Mouse (Mus musculus): ENCODE results near the gene Trpv2. TPM values are rescaled to one million over a fixed set of nuclear protein-coding genes. Genes with fewer than 3 reads are reported as not detected.

Gene Trpv2
- total RNA-seq, 2 experiments from 2014 or later: 24.9 to 46.6 TPM

DNA sequence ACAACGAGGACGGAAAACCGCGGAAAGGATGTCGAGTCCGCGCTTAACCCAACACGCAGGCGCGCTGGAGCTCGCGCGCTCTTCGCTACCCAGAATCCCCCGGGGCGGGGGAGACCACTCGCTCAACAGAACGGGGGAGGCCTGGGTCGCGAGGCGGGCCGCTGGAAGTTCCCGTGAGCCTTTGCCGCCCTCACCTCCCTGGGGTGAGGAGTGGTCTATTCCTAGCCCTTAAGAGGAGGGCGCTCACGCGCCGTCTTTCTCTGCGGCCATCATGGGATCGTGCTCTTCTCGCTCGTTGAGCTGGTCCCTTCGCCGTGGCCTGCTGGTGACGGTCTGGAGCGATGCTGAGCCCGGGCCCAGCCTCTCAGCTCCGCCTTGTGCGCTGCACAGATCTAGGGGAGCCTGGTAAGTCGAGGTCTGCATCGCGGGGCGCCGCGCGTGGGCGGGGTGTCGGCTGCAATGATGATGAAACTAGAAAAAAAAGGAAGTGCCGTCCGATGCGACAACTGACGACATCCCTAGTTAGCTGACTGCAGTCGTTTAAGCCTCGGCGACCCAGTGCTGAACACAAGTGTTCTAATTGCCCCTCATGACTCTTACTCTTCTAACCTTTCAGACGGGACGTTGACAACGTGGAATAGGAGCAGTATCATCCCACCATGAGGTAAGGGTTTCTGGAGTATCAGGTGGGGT lies 28.5 kb downstream of the Trpv2 start:
- ATAC-seq (ENCODE audit: poor library complexity, severe bottlenecking): peak; percentile 88

DNA sequence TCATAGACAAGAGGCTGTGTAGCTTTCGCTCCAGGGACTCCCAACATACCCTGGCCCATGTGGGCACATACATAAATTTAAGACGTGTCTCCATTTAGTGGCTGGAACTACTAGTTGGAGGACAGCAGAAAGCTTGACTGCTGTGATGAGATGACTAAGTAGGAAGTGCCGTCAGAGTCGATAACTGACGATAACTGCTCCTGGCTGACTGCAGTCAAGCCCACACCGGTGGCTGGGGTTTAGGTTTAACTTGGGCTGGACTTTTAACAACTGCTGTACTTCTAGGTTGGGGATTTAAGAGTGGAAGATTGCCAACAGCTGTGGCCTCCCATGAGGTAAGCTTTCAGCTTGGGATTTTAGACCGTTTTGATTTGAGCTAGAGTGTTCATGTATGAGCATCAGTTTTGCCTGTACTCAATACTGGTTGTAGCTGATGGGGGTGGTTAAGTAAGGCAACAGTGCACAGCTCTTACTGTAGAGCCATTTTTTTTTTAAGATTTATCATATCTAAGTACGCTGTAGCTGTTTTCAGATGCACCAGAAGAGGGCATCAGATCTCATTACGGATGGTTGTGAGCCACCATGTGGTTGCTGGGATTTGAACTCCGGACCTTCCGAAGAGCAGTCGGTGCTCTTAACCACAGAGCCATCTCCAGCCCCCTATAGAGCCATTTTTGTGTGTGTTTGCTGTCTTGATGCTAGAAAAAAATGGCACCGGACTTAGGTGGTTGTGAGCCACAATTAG lies 29.2 kb downstream of the Trpv2 start:
- peak; percentile 34 for ATAC-seq (ENCODE audit: poor library complexity, severe bottlenecking)

DNA sequence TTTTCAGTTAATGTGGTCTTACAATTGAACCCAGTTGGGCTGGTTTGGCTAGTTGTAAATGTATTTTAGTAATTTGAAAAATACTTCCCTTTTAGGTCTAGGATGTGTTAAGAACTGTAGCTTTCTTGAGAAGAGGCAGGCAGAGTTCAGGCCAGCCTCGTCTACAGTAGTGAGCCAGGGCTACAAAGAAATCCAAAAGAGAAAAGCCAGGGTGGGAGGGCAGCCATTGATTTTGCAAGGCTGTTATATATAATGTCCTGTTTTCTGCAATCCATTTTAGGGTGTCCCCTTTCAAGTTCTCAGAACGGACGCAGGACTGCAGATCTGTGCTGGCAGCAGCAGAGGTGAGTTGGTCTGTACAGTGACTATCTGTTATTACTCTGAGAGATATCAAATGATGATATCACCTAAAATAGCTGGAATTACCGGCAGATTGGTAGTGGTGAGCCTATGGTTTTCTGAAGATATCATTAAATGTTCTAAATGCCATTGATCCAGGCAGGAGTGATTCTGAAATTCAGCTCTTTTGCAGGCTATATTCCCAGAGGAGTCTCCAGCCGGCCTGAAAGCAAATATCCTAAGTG lies 29.9 kb downstream of the Trpv2 start:
- ATAC-seq (ENCODE audit: poor library complexity, severe bottlenecking): no peak

DNA sequence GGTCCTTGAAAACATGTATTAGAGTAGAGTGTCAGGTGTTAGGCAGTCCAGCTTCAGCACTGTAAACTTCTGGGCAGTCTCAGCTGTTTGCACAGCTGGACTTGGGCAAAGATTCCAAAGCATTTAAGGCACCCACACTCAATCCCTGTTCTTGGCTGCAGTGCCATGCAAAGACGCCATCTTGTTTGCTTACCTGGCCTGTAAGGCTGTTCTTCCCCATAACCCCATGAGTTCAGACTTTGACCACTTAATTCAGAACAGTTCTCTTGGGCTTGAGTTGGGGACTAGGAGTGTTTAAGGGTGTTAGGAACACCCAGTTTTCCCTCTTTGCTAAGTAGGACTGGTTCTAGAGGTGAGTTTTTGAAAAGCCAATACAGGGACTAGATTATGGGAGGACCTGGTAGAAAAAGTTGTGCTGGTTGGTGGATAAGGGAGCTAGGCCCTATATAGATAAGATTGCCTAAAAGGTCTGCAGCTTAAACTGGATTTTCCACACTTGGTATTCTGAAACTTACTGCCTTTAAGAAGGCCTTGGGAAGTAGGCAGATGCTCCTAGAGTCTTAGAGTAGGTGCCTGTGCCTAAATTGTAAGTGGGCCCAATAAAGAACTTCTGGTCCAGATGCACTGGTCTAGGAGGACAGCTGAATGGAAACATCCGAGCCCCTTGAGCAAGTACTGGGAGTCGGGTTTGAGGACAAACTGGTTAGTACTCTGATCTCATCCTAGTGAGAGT lies 30.8 kb downstream of the Trpv2 start:
- no peak for ATAC-seq (ENCODE audit: poor library complexity, severe bottlenecking)

DNA sequence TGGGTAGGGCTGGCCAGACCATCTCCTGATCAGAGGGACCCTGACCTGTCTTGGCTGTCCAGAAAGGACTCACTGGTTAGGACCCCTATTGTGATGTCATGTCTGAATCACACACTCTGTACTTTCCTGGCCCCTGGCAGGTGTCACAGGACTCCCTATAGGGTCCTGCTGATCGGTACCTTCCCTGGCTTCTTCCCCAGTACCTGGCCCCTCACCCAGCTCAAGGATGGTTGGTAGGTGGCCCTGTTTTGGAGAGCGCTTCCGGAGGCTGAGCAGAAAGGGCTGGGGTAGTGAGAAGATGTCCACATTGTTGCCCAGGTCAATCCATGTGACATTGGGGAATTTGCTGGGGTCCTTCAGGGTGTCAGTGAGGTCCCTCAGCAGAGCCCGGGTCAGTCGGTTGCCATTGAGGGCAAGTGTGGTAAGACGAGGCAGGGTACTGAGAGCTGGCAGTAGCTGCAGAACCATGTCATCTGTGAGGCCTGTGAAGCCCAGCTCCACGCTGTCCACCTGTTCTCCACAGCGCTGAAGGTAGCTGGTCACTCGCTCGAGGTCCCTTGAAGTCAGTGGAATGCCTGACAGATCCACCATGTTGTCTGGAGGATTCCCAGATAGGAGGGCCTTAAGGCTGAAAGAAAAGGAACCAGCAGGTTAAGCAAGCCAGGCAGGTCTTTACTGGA lies 31.5 kb downstream of the Trpv2 start:
- ATAC-seq (ENCODE audit: poor library complexity, severe bottlenecking): no peak

DNA sequence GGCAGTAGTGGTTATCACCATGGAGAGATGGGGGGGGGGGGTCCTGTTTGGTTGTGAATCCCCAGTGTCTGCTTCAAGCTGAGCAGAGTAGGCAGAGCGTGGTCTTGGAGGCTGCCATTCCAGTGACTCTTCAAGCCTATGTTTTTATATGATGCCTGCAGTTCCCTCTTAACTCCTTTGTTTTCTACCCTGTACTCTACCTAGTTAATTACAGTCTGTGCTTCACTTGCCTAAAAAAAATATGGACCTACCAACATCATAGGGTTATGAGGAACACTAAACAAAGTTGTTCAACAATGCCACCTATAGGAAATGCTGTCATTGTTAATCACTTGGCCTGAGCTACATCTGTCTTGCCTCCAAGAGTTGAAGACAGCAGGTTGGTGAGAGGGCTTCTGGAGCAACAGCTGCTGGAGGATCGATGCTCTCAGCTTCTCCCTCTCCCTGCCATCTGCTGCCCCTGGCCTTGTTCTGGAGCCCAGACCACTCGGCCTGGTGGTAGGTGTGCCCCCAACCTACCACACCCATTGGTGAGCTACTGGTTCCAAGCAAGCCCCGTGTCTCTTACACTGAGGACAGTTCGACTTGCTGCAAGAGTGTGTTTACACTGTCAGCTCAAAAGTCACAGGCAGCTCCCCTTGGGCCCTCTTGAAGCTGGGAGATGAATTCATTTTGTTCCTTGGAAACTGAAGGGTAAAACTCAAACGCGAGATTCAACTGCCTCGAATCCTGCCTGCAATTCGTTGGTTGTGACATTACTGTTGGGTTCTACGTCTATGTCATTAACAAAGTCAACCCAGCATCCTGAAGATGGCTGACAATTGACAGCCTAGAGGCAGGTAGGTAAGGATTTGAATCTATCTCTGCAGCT lies 32.2 kb downstream of the Trpv2 start:
- ATAC-seq (ENCODE audit: poor library complexity, severe bottlenecking): no peak

DNA sequence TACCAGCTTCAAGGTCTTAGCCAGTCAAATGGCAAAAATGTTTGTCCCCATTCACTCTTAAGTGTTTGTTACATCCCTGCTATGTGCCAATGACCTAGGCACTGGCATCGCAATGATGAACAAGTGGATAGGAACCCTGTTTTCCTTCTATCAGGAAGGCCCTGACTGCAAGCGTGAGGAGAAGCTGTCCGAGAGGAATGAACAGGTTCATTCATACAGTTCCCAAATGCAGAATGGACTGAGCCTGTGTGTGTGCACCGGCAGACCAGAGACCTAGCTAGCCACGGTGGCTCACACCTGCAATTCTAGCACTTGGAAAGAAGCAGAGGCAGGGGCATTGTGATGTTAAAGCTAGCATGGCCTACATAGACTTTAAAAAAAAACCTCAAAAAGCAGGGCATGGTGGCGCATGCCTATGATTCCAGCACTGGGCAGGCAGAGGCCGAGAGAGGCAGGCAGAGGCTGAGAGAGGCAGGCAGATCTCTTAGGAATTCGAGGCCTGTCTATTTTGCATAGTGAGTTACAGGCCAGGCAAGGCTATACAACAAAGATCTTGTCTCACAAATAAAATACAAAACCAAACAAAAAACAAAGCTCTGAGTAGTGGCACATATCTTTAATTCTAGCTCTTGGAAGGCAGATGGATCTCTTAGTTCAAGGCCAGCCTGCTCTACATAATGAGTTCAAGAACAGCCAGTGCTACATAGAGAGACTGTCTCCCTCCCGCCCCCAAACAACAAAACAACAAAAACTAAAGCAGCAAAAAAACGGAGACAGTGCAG lies 33.1 kb downstream of the Trpv2 start:
- no peak for ATAC-seq (ENCODE audit: poor library complexity, severe bottlenecking)

DNA sequence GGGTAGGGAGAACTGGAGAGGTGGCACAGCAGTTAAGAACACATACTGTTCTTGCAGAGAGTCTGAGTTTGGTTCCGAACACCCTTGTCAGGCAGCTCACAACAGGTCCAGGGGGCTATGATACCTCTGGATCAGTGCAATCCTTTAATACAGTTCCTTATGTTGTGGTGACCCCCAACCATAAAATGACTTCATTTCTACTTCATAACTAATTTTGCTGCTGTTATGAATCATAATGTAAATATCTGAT lies 33.6 kb downstream of the Trpv2 start:
- ATAC-seq (ENCODE audit: poor library complexity, severe bottlenecking): no peak

DNA sequence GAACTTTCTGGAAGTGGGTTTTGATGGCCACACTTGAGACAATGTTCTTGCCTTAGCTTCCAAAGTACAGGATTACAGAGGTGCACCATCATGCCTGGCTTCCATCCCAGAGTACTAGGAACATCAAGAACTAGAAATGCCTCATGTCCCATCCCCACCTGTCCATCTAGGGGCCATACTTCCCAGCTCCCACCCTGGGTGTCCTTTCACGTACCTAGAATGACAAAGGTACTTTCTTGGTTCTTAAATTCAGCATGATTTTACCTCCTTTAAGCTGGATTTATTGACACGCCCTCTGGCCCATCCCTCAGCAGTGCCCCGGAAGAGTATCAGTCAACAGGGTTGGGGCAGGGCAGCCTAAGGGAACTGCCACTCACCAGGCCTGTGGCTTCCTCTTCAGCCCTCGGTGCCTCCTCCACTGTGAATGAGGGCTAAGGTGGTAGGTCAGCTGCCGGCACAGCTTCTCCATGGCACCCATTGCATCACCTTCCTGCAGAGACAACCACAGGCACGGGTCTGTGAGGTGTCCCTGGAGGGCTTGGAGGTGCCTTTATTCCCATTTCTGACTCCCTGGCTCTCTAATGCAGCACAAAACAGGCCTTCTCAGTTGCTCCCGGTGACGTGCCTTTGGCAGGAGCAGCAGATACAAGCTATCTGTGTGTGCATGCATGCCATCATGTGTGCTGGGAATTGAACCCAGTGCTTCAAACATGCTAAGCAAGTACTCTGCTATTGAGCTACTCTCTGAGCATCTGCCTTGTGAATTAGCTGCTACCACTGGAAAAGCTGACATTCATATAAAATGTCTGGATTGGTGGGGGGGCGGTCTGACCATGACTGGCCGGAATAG lies 34.8 kb downstream of the Trpv2 start:
- peak; percentile 93 for ATAC-seq (ENCODE audit: poor library complexity, severe bottlenecking)

DNA sequence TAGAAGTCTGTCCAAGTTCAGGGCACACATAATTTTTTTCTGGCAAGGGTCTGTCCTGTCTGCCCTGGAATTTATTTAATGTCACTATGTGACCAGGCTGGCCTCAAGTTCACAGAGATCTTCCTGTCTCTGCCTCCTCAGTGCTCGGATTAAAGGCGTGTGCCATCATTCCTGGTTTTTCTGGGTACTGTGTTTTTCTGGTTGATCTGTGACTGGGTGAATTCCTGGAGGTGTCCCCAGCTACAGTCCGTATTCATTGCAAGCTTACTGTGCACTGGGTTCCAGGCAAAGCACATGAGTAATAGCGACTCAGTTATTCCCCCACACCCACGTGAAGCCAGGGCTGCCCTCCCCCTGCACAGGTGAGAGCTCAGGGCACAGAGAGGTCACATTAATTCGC lies 36.0 kb downstream of the Trpv2 start:
- no peak for ATAC-seq (ENCODE audit: poor library complexity, severe bottlenecking)

DNA sequence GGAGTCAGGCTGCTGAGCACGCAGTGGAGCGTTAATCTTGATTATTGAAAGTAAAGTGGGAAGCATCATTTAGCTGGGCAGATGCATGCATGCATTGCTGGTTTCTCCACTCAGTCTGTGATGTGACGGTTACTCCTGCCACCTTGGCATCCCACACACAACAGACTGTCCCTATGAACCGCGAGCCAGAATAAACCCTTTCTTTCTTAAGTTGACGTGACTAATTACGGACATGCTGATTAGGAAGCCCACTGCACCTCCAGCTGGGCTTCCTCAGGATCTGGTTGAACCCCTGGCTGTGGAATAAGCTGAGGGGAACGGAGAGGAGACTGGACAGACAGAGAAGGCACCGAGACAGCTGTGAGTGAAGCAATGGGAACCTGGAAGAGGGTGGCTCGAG lies 38.3 kb downstream of the Trpv2 start:
- ATAC-seq (ENCODE audit: poor library complexity, severe bottlenecking): no peak

DNA sequence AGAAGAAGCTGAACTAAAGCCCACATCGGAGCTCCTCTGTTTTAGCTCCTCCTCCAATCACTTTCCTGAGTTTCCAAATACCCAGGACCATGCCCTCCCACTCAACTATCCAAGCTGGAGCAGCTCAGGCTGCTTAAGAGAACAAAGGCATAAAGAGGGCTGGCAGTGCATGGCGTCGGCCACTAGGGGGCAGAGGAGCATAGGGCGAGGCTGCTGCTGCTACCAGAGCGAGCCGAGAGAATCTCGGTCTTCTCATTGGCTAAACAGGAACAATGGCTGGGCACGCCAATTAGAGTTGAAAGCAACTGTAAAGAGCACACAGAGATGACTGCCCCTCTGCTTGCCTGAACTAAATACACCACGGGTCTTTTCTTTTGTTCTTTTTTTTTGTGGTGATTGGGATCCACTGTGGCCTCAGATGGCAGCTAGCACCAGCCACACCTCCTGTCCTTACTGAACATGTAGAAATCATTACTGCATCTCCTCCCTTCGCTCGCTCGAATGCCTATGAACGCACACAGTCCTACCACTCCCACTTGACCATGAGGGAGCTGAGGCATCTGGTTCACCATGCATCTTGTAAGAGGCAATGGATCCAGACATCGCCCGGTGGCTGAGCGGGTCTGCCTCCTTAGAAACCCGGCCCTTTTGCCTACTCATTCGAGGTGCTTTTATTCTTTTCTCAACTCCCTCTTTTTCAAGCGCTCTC lies 39.5 kb downstream of the Trpv2 start:
- peak; percentile 91 for ATAC-seq (ENCODE audit: poor library complexity, severe bottlenecking)

DNA sequence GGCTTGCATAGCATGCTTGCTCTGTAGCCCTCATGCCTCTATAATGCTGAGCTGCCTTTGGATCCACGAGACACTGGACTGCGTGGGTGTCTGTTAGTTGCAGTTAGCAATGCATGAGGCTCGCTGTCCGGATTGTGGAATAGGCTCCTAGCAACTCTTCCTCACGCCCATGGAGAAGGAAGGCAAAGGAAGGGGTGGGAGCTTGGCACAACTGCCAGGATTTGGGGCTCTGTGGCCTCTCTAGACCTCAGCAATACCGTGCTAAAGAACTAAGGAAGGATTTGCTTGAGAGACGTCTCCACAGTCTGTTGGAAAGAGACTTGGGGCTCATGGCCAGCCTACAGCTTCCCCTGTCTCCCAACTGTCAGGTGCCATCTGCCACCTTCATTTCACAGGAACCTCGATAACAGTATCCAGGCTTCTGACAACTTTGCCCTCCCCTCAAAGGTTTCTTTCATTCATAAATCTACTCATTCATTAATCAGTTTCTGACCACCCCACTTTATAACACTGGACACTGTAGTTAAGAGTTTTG lies 40.7 kb downstream of the Trpv2 start:
- no peak for ATAC-seq (ENCODE audit: poor library complexity, severe bottlenecking)

DNA sequence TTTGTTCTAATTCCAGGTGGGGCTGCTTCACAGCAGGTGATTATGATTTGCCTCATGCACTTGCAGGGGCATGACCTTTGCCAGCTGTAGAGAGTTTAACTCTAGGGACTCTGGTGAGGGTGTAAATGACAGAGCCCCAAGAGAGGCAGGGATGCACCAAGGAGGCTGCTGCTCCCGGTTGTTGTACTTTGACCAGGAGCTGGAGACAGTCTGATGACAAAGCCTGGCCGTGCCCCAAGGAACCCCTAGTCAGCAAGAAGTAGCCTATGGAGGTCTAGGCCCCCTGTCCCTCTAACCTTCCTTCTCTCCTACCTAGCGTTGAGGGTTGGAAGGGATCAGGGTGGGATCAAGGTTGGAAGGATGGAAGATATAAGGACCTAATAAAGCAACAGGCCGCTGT lies 41.2 kb downstream of the Trpv2 start:
- no peak for ATAC-seq (ENCODE audit: poor library complexity, severe bottlenecking)

DNA sequence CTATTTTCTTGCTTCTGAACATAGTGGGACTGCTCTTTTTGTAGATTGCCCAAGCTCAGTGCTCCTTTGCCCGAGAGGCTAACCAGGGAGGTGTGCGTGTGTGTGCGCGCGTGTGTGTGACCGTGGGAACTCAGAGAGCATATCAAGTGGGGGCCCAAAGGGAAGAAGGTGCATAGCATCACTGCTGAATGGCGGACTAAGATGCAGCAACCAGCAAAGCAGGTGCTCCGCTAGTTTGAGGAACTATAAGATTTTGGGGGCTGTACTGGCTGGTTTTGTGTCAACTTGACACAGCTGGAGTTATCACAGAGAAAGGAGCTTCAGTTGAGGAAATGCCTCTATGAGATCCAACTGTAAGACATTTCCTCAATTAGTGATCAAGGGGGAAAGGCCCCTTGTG lies 46.8 kb downstream of the Trpv2 start:
- ATAC-seq (ENCODE audit: poor library complexity, severe bottlenecking): no peak

DNA sequence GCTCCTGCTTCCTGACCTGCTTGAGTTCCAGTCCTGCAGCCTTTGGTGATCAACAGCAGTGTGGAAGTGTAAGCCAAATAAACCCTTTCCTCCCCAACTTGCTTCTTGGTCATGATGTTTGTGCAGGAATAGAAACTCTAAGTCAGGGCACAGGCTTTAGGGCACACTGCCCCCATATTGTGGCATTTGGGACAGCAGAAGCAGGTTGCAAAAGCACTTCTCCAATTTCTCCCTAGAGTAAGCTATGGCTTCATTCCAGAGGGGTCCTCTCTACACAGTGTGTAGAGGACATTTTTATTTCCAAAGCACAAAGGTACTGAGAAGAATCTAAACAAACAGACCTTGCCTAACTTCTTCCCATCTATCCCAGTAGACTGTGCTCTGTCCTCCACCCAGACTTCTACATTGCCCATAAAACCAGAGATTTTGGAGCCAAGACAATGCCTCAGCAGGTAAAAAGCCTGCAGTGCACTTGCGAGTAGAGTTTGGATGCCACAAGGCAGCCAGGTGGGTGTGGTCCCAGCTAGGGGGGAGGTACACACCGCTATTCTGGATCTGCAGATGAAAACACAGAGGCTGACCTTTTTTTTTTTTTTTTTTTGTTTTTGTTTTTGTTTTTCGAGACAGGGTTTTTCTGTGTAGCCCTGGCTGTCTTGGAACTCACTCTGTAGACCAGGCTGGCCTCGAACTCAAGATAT lies 47.4 kb downstream of the Trpv2 start:
- no peak; the same call in 1 of the 2 replicates for ATAC-seq (ENCODE audit: poor library complexity, severe bottlenecking)

DNA sequence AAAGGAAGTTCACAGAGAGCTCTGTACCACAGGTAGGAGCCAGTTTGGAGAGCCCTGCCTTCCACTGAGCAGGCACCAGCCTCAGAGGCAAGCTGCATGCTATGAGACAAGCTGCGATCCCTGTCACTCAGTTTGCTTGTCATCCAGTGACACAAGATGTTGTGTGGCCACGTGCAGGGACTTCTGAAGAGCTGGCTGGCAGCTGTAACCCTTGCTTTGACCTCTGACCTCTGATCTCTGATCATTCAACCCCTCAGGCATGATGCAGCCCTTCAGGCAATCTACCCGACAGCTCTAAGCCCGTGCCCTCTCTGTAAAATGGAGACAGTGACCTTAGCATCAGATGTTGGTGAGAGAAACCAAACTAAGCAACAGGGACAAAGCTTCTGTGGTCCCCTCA lies 48.6 kb downstream of the Trpv2 start:
- ATAC-seq (ENCODE audit: poor library complexity, severe bottlenecking): no peak
